Mouse (Mus musculus): ENCODE data around the gene Zkscan6. TPM values are rescaled to one million over a fixed set of nuclear protein-coding genes. Genes with fewer than 3 reads are reported as not detected.

Zkscan6 gene
- polyA plus RNA-seq, 1 experiment from 2014 or later = 14.7 TPM

GRCm38 (mm10) chr11:65818193-65818592 lies 11.2 kb downstream of the Zkscan6 start:
- no peak overlapping the region for H3K9ac ChIP-seq
- 54% methylated on average over 1 of the region's 1 CpGs for WGBS
- H3K36me3 ChIP-seq = peaks cover 57% of the 10 kb centered on the region
- no peak overlapping the region for H3K4me2 ChIP-seq
- no peak for ATAC-seq (replicated peaks; ENCODE audit: low FRiP score)
- no peak overlapping the region for H3K4me3 ChIP-seq (replicated peaks)
- H3K9me3 ChIP-seq (replicated peaks) = no peaks in the 10 kb centered on the region
- no peak overlapping the region for H3K27ac ChIP-seq
- no peaks in the 10 kb centered on the region for H3K27me3 ChIP-seq
- no peaks in the 10 kb centered on the region for H3K4me1 ChIP-seq

GRCm38 (mm10) chr11:65820280-65820679 lies 13.3 kb downstream of the Zkscan6 start:
- ATAC-seq (replicated peaks; ENCODE audit: low FRiP score) = no peak
- 78% methylated on average over 5 of the region's 5 CpGs for whole genome bisulfite sequencing

GRCm38 (mm10) chr11:65820877-65821276 lies 13.9 kb downstream of the Zkscan6 start:
- 12% methylated on average over 7 of the region's 7 CpGs for WGBS
- peak; percentile 67 for ATAC-seq (replicated peaks; ENCODE audit: low FRiP score)
- H3K9ac ChIP-seq = no peak overlapping the region
- H3K9me3 ChIP-seq (replicated peaks) = no peaks in the 10 kb centered on the region
- H3K27me3 ChIP-seq = no peaks in the 10 kb centered on the region
- H3K4me3 ChIP-seq (replicated peaks) = no peak overlapping the region
- H3K4me2 ChIP-seq = no peak overlapping the region
- H3K27ac ChIP-seq = no peak overlapping the region
- peaks cover 55% of the 10 kb centered on the region for H3K36me3 ChIP-seq
- no peaks in the 10 kb centered on the region for H3K4me1 ChIP-seq

More at GRCm38 (mm10) chr11:65820280-65820679, 13.3 kb downstream of the Zkscan6 start:
- H3K9ac ChIP-seq = no peak overlapping the region
- H3K4me1 ChIP-seq = no peaks in the 10 kb centered on the region
- no peaks in the 10 kb centered on the region for H3K27me3 ChIP-seq
- no peak overlapping the region for H3K4me2 ChIP-seq
- H3K27ac ChIP-seq = no peak overlapping the region
- no peaks in the 10 kb centered on the region for H3K9me3 ChIP-seq (replicated peaks)
- H3K36me3 ChIP-seq = peaks cover 59% of the 10 kb centered on the region
- H3K4me3 ChIP-seq (replicated peaks) = no peak overlapping the region

DNA sequence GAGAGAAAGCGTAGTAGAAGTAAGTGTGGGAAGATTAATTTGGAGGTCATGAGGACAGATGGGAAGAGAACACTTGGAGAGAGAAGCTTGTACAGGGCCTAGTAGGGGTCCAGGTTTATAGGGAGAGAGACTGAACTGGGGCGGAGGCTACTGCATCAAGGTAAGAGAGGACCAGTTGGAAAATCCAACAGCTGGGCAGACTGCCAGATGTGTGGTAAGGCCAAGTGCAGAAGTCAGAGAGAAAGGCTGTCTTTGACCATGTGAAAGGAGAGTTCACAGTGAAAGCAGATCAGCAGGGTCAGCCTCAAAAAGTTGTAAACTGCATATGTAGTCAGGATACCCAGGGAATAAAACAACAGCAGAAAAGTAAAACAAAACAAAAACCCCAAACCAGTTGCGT lies 17.6 kb downstream of the Zkscan6 start:
- WGBS = 70% methylated on average over 3 of the region's 3 CpGs
- ATAC-seq (replicated peaks; ENCODE audit: low FRiP score) = no peak
- no peaks in the 10 kb centered on the region for H3K4me1 ChIP-seq

DNA sequence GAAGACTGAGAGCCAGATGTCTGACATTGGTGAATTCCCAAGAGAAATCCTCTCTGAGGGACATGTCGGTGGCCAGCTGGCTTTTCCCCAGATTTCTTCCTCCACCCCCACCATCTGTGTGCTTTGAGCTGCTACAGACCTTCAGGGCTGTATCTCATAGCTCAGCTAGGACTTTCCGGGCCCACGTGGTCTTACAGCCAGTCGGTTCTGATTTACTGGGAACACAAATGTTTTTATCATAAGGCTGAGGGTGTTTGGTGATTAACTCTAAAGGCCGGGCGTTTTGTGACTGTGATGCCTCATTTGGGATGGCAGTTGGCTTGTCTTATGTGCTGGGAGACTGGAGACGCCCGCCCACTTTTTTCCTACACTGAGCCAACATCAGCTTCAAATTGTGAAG lies 32.0 kb downstream of the Zkscan6 start:
- H3K4me1 ChIP-seq = 0 out of 2 replicates have a peak, but pooled peaks cover 3% of the 10 kb centered on the region
- no peak overlapping the region for H3K4me3 ChIP-seq (replicated peaks)
- 52% methylated on average over 8 of the region's 8 CpGs for WGBS
- H3K9ac ChIP-seq = no peak overlapping the region
- H3K9me3 ChIP-seq (replicated peaks) = no peaks in the 10 kb centered on the region
- ATAC-seq (replicated peaks; ENCODE audit: low FRiP score) = no peak
- H3K36me3 ChIP-seq = no peaks in the 10 kb centered on the region
- H3K27me3 ChIP-seq = no peaks in the 10 kb centered on the region
- H3K27ac ChIP-seq = no peak overlapping the region
- no peak overlapping the region for H3K4me2 ChIP-seq

More for the DNA sequence above, 17.6 kb downstream of the Zkscan6 start:
- Histone ChIP-seq H3K9ac (no peak overlapping the region), H3K36me3 (peaks cover 66% of the 10 kb centered on the region), H3K27ac (0 out of 2 replicates have a peak overlapping the region, but pooled peaks have one; percentile 32), H3K27me3 (no peaks in the 10 kb centered on the region), H3K4me3 (replicated peaks) (no peak overlapping the region), H3K4me2 (no peak overlapping the region), H3K9me3 (replicated peaks) (no peaks in the 10 kb centered on the region)

DNA sequence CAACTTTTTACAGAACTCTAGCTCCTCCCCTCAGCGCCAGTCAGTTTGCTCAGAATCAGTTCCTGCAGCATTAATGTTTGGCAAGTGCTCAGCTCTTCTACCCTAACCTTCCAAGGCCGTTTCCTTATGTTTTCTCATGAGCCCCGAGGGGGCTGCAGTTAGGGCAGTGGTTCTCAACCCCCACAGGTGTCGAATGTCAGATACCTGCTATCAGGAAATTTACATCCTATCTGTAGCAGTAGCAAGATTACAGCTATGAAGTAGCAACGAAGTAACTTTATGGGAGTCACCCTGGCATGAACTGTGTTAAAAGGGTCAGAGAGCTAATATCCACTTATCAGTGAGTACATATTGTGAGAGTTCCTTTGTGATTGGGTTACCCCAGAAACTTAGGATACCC lies 39.5 kb downstream of the Zkscan6 start:
- no peaks in the 10 kb centered on the region for H3K27me3 ChIP-seq
- H3K36me3 ChIP-seq = no peaks in the 10 kb centered on the region
- no peak for ATAC-seq (replicated peaks; ENCODE audit: low FRiP score)
- no peaks in the 10 kb centered on the region for H3K9me3 ChIP-seq (replicated peaks)
- H3K4me1 ChIP-seq = no peaks in the 10 kb centered on the region
- WGBS = 49% methylated on average over 5 of the region's 5 CpGs
- H3K4me2 ChIP-seq = no peak overlapping the region
- H3K9ac ChIP-seq = no peak overlapping the region
- no peak overlapping the region for H3K4me3 ChIP-seq (replicated peaks)
- no peak overlapping the region for H3K27ac ChIP-seq

DNA sequence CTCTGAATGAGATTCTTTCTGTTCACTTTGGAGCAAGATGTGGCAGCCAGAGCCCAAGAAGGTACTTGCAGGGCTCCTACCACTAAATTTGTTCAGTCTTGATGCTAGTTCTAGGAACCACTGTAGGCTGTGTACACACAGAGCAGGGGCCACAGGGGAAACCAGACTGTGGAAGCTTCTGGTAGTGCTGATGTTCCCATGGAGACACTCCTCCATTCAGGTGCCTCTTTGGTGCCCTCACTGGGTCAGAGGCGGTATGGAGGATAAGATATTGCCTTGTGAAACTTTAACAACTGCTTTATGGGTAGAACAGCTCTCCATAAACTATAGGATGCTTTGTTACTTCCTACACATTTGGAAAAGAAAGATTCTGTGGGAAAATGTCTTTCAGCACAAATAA lies 45.1 kb downstream of the Zkscan6 start:
- WGBS = 12% methylated on average over 1 of the region's 1 CpGs
- no peak overlapping the region for H3K4me3 ChIP-seq (replicated peaks)
- no peaks in the 10 kb centered on the region for H3K36me3 ChIP-seq
- 0 out of 2 replicates have a peak, but pooled peaks cover 6% of the 10 kb centered on the region for H3K4me1 ChIP-seq
- no peak overlapping the region for H3K4me2 ChIP-seq
- ATAC-seq (replicated peaks; ENCODE audit: low FRiP score) = no peak
- H3K27me3 ChIP-seq = no peaks in the 10 kb centered on the region
- no peak overlapping the region for H3K9ac ChIP-seq
- H3K27ac ChIP-seq = no peak overlapping the region
- H3K9me3 ChIP-seq (replicated peaks) = no peaks in the 10 kb centered on the region

DNA sequence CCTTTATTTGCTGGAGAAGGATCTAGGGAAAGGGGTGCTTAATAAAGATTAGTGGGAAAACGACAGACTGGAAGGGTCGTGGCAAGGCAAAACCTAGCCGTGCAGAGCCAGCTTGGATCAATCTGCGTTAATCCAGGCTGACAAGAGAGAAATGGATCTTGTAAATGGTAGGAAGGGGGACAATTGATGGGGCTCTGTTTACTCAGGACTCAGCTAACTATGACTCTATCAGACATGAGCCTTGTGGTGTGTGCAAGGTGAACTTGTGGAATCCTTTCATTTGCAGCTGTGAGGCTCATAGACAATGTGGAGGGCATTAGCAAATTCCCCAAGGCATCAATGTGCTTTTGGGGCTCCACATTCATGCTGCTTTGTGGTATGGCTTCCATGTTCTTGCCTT lies 54.5 kb downstream of the Zkscan6 start:
- Histone ChIP-seq H3K9ac (no peak overlapping the region), H3K27me3 (no peaks in the 10 kb centered on the region), H3K4me2 (no peak overlapping the region), H3K27ac (no peak overlapping the region), H3K36me3 (no peaks in the 10 kb centered on the region), H3K9me3 (replicated peaks) (no peaks in the 10 kb centered on the region), H3K4me3 (replicated peaks) (no peak overlapping the region), H3K4me1 (no peaks in the 10 kb centered on the region)
- ATAC-seq (replicated peaks; ENCODE audit: low FRiP score) = no peak
- 51% methylated on average over 4 of the region's 4 CpGs for WGBS

DNA sequence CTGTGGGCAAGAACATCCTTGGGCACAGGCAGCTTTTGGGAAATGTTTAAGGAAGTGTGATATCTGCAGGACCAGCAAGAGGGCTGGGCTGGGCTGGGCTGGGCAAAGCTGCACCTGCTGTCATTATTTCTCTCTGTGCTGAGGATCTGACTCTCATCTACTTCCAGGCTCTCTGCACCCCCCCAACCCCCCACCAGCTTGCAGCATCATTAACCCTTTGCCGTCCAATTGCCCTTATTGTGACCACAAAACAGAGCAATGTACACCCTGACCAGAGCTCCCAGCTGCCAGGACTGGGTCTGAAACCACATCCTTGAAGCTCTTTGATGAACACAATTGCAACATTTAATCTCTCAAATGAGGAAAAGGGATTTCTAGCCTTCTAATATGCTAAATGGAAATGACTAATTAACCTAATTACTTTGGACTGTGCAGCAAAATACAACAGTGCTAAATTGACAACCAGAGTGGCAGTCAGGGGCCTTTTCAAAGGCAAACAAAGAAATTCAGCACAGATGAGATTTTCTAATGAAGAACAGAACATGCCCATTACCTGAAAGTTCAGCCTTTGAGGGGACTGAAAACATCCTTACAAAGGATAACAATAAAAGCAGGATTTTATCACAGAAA lies 70.3 kb downstream of the Zkscan6 start:
- Histone ChIP-seq H3K9me3 (replicated peaks) (no peaks in the 10 kb centered on the region), H3K36me3 (no peaks in the 10 kb centered on the region), H3K9ac (no peak overlapping the region), H3K4me3 (replicated peaks) (no peak overlapping the region), H3K4me2 (no peak overlapping the region), H3K27me3 (no peaks in the 10 kb centered on the region), H3K27ac (no peak overlapping the region), H3K4me1 (no peaks in the 10 kb centered on the region)
- 66% methylated on average over 1 of the region's 1 CpGs for WGBS
- ATAC-seq (replicated peaks; ENCODE audit: low FRiP score) = no peak

Other genes starting within 250 kb of the Zkscan6 start
- 61.3 and 61.8 TPM in 2 replicates for gene Map2k4, start 18.9 kb upstream of the Zkscan6 start, polyA plus RNA-seq (2015; fragmentation: Nextera tagmentation; extraction: Ambion mirVana)

Data from kidney, embryonic 15.5 days (tissue).